Mouse (Mus musculus) mammary gland, adult 2 months (tissue): ENCODE results near the gene Tmem202. TPM values are rescaled to one million over a fixed set of nuclear protein-coding genes. Genes with fewer than 3 reads are reported as not detected.

Experiments
- polyA plus RNA-seq: library from polyadenylated mRNA; depleted of rRNA; stranded (reverse); fragments of >200 nt; gene quantifications from 2 replicates; pipeline ENCODE4 v1.2.3, GENCODE M21; 2012; ENCODE audit warnings: low replicate concordance; rRNA removed

The Tmem202 gene
- polyA plus RNA-seq, result 0.50 and 0.55 TPM in 2 replicates

DNA sequence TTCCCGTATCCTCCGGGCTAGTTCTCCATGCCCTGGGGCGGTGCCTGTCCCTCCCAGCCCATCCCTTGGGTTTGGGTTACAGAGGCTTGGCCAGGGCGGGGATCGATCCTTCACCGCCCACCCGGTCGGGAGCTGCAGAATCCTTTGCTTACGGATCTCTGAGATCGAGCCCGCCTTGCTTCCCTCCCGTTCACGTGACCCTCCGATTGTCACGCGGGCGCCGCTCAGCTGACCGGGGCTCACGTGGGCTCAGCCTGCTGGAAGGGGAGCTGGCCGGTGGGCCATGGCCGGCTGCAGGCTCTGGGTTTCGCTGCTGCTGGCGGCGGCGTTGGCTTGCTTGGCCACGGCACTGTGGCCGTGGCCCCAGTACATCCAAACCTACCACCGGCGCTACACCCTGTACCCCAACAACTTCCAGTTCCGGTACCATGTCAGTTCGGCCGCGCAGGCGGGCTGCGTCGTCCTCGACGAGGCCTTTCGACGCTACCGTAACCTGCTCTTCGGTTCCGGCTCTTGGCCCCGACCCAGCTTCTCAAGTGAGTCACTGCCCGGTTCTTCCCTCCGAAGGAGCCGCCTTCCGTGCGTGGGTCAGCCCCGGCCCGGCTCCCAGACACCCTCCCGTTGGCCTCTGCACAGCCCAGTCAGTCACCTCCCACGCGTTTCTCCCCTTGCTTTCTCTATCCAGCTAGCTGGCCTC is at the start of gene Tmem202, which contains the start of gene Hexa:
Gene Tmem202 (minus strand): TSS at position 407 of the 697 bp plus-strand sequence.
Gene Hexa (plus strand): TSS at position 100 of the 697 bp plus-strand sequence.

DNA sequence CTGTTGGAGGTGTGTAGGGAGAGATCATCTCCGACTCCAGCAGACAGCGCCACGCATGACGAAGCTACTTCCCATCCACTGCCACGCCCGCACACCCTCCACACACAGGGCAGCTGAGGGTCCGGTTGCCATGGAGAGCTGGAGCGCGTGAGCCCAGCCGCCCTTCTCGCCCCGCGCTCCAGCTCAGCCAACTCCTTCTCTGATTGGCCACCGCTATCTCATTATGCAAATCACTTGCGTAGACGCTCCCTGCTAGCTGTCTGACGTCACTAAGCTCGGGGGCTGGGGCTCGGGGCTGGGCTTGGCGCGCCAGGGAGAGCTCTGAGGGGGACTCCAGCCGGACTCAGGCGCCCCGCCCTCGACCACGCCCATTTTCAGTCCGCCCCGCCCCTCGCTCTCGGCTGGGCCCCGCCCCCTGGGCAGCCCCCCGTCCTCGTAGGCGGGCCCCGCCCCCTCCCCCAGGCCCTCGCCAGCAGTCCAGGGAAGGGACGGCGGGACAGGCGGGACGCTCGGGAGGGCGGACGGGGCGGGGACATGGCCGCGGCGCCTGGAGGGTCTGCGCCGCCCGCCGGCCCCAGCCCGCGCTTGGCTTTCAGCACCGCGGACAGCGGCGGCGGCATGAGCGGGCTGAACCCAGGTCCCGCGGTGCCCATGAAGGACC is 38.3 kb upstream of the Tmem202 start, which contains the start of gene Celf6:
Gene Celf6 (plus strand): TSS at position 74 of the 661 bp plus-strand sequence.

DNA sequence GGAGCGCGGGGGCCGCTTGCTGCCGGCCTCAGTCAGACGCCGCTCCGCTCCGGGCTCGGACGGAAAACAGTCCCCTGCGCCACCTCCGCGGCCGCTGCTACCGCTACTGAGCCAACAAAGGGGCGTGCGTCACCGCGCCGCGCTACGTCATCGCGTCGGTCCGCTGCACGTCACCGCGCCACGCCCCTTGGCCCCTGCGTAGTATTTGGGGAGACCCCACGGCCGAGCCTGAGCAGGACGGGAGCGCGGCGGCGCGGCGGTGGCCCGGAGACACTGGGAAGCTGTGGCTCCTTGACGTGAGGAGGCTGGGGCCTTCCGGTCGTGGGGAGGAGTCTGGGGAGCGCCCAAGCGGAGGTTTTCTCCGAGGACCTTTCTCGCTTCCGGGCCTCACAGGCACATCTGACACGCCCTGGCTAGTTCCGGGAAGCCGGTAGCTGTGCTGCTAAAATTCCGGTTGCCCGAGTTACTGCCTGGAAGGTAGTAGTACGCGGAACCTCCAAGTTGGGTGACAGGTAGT is 53.0 kb downstream of the Tmem202 start, which contains the start of gene Arih1:
Gene Arih1 (minus strand): TSS at position 70 of the 517 bp plus-strand sequence.

Other genes with a start within 250 kb of the Tmem202 start
- 17.0 and 19.2 TPM in 2 replicates for gene Adpgk, start 248.3 kb downstream of the Tmem202 start, polyA plus RNA-seq
- gene Bbs4, start 186.3 kb downstream of the Tmem202 start, polyA plus RNA-seq, result 2.1 and 4.3 TPM in 2 replicates
- gene Arih1, start 53.2 kb downstream of the Tmem202 start, polyA plus RNA-seq, result 12.4 and 33.4 TPM in 2 replicates
- gene Hexa, start 307 bp downstream of the Tmem202 start, polyA plus RNA-seq, result 130 and 137 TPM in 2 replicates
- gene Celf6, start 38.1 kb upstream of the Tmem202 start, polyA plus RNA-seq, result 0.04 TPM in 1 of 2 replicates, not detected in the other
- 20.1 and 45.8 TPM in 2 replicates for gene Parp6, start 77.4 kb upstream of the Tmem202 start, polyA plus RNA-seq
- 1,339 and 2,086 TPM in 2 replicates for gene Pkm, start 116.5 kb upstream of the Tmem202 start, polyA plus RNA-seq
- 1.1 and 2.1 TPM in 2 replicates for gene Gramd2, start 140.3 kb upstream of the Tmem202 start, polyA plus RNA-seq
- gene Senp8, start 210.9 kb upstream of the Tmem202 start, polyA plus RNA-seq, result 2.8 and 10.3 TPM in 2 replicates
- 1.7 and 4.7 TPM in 2 replicates for gene Myo9a, start 211.0 kb upstream of the Tmem202 start, polyA plus RNA-seq